16 mouse cellular contexts compared by ENCODE assay signal in the genomic region with DNA sequence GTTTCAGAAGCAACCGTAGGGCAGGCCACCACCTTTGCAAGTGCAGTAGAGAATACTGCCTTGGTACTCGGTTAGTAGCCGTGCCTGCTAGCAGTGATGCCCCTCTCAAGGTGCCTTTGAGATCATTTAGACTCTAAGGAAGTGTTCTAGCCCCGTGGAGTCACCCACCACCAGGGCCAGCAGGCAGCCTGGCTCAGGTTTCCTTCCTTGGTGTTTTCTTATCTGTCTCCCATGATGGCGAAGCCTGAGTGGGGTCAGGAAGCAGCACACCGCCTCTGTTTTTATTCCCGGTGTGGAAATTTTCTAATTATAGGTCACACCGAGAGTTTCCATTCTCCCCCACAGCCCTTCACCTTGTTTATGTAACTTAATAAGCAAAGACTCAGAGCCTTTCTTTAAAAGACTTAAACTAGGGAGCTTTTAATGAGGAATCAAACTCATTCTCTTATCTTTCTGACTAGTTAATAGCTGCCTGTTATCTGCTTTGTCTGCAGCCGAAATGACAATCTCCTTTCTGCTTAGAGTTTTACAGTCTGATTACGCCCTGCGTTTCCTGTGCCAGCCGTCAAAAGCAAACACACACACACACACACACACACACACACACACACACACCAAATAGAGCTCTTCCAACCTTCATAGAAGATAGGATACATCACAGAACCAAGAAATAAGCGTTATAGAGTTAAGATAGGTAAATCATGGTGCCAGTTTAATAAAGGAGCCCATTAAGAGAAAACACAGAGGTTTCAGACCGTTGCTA. TPM values are rescaled to one million over a fixed set of nuclear protein-coding genes. Genes with fewer than 3 reads are reported as not detected.
DNase-seq lines count a peak whose midpoint lies in the region; ATAC-seq and TF ChIP-seq lines count a peak whose summit lies in the region.
"Had no signal": no experiment of that assay in that cellular context is flagged by ENCODE, and none has a peak within 500 bp of the region (broad histone marks: within the 10 kb centered on the region; RNA-seq: fewer than 3 reads in every experiment).

No protein-coding gene starts in this region.

- H3K4me2 ChIP-seq in lung, embryonic 16.5 days (ENCODE audit: low read depth, low read length), result no peak overlapping the region
- peak overlapping the region; percentile 42 for H3K4me2 ChIP-seq in heart, embryonic 12.5 days
- no peak overlapping the region for H3K4me2 ChIP-seq in intestine, embryonic 15.5 days (replicated peaks)
- H3K4me2 ChIP-seq: embryonic facial prominence, embryonic 15.5 days had no signal

- no peak overlapping the region for H3K9ac ChIP-seq in lung, embryonic 16.5 days (ENCODE audit: low read length)
- 0 out of 2 replicates have a peak overlapping the region, but pooled peaks have one; percentile 4 for H3K9ac ChIP-seq in heart, embryonic 12.5 days
- H3K9ac ChIP-seq in intestine, embryonic 15.5 days, result no peak overlapping the region
- H3K9ac ChIP-seq: embryonic facial prominence, embryonic 15.5 days; liver, postnatal 0 days had no signal

- H3K27me3 ChIP-seq in lung, embryonic 16.5 days (ENCODE audit: control insufficient read depth, insufficient read depth, low read depth, low read length), result no peaks in the 10 kb centered on the region
- H3K27me3 ChIP-seq in heart, embryonic 12.5 days (replicated peaks), result no peaks in the 10 kb centered on the region
- no peaks in the 10 kb centered on the region for H3K27me3 ChIP-seq in intestine, embryonic 15.5 days (replicated peaks)
- H3K27me3 ChIP-seq: embryonic facial prominence, embryonic 15.5 days had no signal

- no peak for TF ChIP-seq CTCF in lung, adult 2 months (IDR thresholded peaks at IDR 0.05; ENCODE audit: insufficient read depth, low read length)

- no peaks in the 10 kb centered on the region for H3K9me3 ChIP-seq in lung, embryonic 16.5 days (ENCODE audit: control insufficient read depth, low read length)
- H3K9me3 ChIP-seq in heart, embryonic 12.5 days (replicated peaks), result no peaks in the 10 kb centered on the region
- no peaks in the 10 kb centered on the region for H3K9me3 ChIP-seq in intestine, embryonic 15.5 days
- H3K9me3 ChIP-seq: embryonic facial prominence, embryonic 15.5 days; forebrain, embryonic 10.5 days; G1E had no signal

- H3K27ac ChIP-seq in lung, embryonic 16.5 days (ENCODE audit: low read length), result 0 out of 2 replicates have a peak overlapping the region, but pooled peaks have one; percentile 7
- peak overlapping the region; percentile 72 for H3K27ac ChIP-seq in heart, embryonic 12.5 days (ENCODE audit: poor library complexity, severe bottlenecking)
- no peak overlapping the region for H3K27ac ChIP-seq in intestine, embryonic 15.5 days
- H3K27ac ChIP-seq: embryonic facial prominence, embryonic 15.5 days; forebrain, embryonic 10.5 days; kidney, postnatal 0 days had no signal

- no peak for ATAC-seq in lung, embryonic 16.5 days (ENCODE audit: low read depth)
- peak; percentile 36; the same call in 1 of the 2 replicates for ATAC-seq in heart, embryonic 12.5 days (ENCODE audit: insufficient number of reproducible peaks, low FRiP score)
- peak; percentile 62; the same call in 1 of the 2 replicates for ATAC-seq in intestine, embryonic 15.5 days
- 0 out of 2 replicates have a peak, but pooled peaks have one; percentile 10 for ATAC-seq in megakaryocyte-erythroid progenitor cell, adult 5-6 weeks (replicated peaks; ENCODE audit: low FRiP score, low TSS enrichment, poor library complexity, severe bottlenecking)
- ATAC-seq: inflammation-experienced regulatory T-cells, adult 6 months; liver, postnatal 0 days had no signal

- H3K4me1 ChIP-seq in lung, embryonic 16.5 days (replicated peaks; ENCODE audit: control insufficient read depth, insufficient read depth, low read length), result no peaks in the 10 kb centered on the region
- H3K4me1 ChIP-seq in lung, adult 2 months (ENCODE audit: control insufficient read depth, insufficient read depth, low read length), result peaks cover 3% of the 10 kb centered on the region; the same call in 1 of the 2 replicates
- peaks cover 19% of the 10 kb centered on the region for H3K4me1 ChIP-seq in heart, embryonic 12.5 days (replicated peaks)
- H3K4me1 ChIP-seq in intestine, embryonic 15.5 days (replicated peaks), result no peaks in the 10 kb centered on the region; the same call in 1 of the 2 replicates
- H3K4me1 ChIP-seq: embryonic facial prominence, embryonic 15.5 days had no signal

- no peak for DNase-seq in lung, adult 2 months
- DNase-seq in thymus, postnatal 4 days, result no peak
- no peak for DNase-seq in frontal cortex, adult 2 months (ENCODE audit: extremely low spot score in 1 of 2, low spot score in 1 of 2)
- DNase-seq: cerebellum, adult 9-11 months; liver; liver, postnatal 0 days; thymus, postnatal 25 days had no signal

- no peak for TF ChIP-seq POLR2A in lung, adult 2 months (IDR thresholded peaks at IDR 0.05; ENCODE audit: borderline replicate concordance, extremely low read depth, low read depth, low read length)

- WGBS in lung, embryonic 16.5 days, result 33% methylated on average over 14 of the region's 14 CpGs
- 23% methylated on average over 14 of the region's 14 CpGs for WGBS in lung, adult 2 months
- WGBS in heart, embryonic 12.5 days, result 19% methylated on average over 14 of the region's 14 CpGs
- 32% methylated on average over 14 of the region's 14 CpGs for WGBS in intestine, embryonic 15.5 days

- H3K4me3 ChIP-seq in lung, embryonic 16.5 days (ENCODE audit: low read length), result no peak overlapping the region
- no peak overlapping the region for H3K4me3 ChIP-seq in lung, adult 2 months (replicated peaks; ENCODE audit: extremely low read depth, low read depth, low read length)
- no peak overlapping the region for H3K4me3 ChIP-seq in heart, embryonic 12.5 days
- no peak overlapping the region for H3K4me3 ChIP-seq in intestine, embryonic 15.5 days (replicated peaks)
- H3K4me3 ChIP-seq: embryonic facial prominence, embryonic 15.5 days; forebrain, embryonic 10.5 days had no signal

- no peaks in the 10 kb centered on the region for H3K36me3 ChIP-seq in lung, embryonic 16.5 days (ENCODE audit: control insufficient read depth, insufficient read depth, low read length)
- H3K36me3 ChIP-seq in heart, embryonic 12.5 days, result no peaks in the 10 kb centered on the region
- H3K36me3 ChIP-seq in intestine, embryonic 15.5 days, result no peaks in the 10 kb centered on the region
- H3K36me3 ChIP-seq: embryonic facial prominence, embryonic 15.5 days; forebrain, embryonic 10.5 days; G1E had no signal

RNA-seq across cellular contexts. Expression of a gene that starts 44.9 kb away (rescaled TPM):
- 65.0 and 69.4 TPM in 2 replicates for polyA plus RNA-seq in lung, embryonic 16.5 days (2015; fragmentation: Nextera tagmentation; extraction: Ambion mirVana)
- 71.7 and 106 TPM in 2 replicates for polyA plus RNA-seq in lung, adult 2 months (2012; rRNA removed)
- 48.0 and 48.6 TPM in 2 replicates for polyA plus RNA-seq in heart, embryonic 12.5 days (2016; fragmentation: Nextera tagmentation; extraction: Ambion mirVana)
- 24.4 and 25.5 TPM in 2 replicates for polyA plus RNA-seq in intestine, embryonic 15.5 days (2015; fragmentation: Nextera tagmentation; extraction: Ambion mirVana)
- 0.46 TPM in 1 of 2 replicates, not detected in the other for total RNA-seq in megakaryocyte-erythroid progenitor cell, adult 5-6 weeks (2014; fragmentation: Nextera tagmentation)
- total RNA-seq in megakaryocyte-erythroid progenitor cell, adult 5-6 weeks (2017), result 0.56 and 0.84 TPM in 2 replicates
- polyA plus RNA-seq in frontal cortex, adult 2 months (2012; rRNA removed), result 7.3 and 9.8 TPM in 2 replicates
- polyA plus RNA-seq: G1E had no signal
